Mouse (Mus musculus): ENCODE results near the gene Cep72.
"Not testable (repeated sequence)": the region's sequence is repeated elsewhere in the genome, so short reads cannot be mapped to it uniquely, and the experiment has no call there.

Cep72 gene

DNA sequence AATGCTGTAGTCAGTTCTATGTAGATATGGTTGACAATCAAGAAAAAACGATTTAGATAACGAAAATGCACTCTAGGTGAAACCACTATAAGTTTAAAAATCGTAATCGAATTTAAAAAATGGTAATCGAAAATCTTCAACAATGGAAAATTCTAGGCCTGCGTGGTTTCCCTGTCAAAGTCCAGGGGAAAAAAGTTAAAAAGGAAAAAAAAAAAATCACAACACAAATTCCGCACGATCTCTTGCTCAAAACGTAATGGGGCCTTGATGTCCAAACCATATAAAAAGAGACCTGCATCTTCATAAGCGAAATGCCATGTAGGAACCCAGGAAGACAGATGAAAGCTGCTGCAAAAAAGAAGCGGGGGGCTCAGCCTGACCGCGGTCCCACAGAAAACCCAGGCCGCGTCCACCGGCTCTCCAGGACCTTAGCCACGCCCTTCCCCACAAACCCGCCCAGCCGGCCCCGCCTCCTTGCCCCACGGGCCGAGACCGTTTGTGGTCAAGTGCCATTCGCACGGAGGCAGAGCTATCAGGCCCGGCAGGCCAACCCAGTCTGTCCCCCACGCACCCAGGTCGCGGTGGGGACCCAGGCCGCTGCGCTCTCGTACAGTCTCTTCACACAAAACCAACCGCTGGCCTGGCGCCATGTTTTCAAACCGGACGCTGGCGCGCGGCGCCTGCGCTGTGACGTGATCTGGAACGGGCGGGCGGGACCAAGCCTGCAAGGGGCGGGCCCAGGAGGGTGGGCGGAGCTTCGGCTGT, at the start of gene Cep72:
TSS of gene Cep72 (minus strand) at position 687 of the 765 bp plus-strand sequence.
- peak; percentile 92 to 95 for DNase-seq (ENCODE audit: low spot score in 2 of 2)

- no peak for DNase-seq (ENCODE audit: low spot score in 2 of 2)
Measured at GRCm38 (mm10) chr13:74107410-74107809, 45.3 kb upstream of the Cep72 start.

- DNase-seq (ENCODE audit: low spot score in 2 of 2), result no peak
Measured at GRCm38 (mm10) chr13:74104417-74104816, 42.3 kb upstream of the Cep72 start.

DNA sequence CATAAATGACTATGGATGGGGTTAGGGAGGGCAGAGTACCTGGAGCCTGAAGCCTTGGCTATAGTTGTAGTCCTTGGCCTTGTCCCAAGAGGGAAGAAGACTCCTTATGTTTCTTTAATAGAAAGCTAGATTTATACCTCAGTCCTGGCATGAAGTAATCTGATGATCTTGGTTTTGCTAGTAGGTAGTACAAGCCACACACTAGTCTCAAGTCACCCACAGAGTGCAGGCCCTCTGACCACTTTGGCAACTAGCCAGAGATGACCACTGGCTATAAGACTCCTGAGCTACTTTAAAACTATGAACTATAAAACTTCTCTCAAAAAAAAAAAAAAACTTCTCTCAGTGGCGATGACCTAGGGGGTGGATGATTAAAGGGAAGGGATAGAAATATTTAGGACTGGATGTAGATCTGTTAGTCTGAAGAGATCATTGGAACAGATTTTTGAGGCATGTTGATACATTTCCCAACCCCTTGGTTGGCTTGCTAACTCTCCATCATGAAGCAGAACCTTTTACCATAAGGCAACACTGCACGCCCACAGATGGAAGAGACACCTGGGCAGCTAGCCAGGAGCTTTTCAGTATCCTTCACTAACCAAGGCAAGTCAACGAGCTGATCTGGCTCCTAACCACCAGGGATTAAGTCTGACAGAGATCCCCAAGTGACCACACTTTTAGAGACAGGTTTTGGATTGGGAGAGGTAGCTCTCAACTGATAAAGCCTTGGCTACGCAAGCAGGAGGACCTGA, 40.9 kb upstream of the Cep72 start:
- DNase-seq (ENCODE audit: low spot score in 2 of 2), result no peak

DNA sequence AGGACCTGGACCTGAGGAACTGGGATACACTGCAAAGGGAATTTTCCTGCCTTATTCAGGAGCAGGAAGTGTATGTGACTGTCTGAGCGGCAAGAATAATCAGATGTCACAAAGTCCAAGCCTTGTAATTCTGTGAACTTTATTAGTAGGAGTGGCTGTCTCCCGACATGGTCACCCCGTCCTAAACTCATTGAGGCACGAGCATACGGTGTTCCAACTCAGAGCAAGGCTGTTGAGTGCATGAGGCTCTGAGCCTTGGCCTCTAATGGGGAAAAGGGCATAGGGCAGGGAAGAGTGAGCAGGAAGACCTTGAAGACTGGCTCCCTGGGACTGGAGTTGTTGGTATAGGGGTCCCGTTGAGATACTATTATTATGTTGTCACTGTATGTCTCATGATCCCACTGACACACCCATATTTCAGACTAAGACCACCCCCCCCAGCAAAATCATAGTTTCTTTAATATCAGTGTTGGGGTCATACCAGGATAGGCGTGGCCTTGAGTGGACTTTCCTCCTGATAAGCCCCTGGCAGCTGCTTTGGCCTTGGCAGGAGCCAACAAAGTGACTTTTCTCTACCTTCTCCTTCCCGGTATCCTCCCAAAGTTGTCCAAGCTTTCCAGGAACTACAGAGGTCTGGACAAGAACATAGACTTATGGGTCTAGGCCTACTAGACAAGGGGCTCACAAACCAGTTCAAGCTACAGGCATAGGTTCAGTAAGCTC, 40.2 kb upstream of the Cep72 start:
- DNase-seq (ENCODE audit: low spot score in 2 of 2), result no peak

GRCm38 (mm10) chr13:74098913-74099312, 36.8 kb upstream of the Cep72 start:
- no peak for DNase-seq (ENCODE audit: low spot score in 2 of 2)

DNA sequence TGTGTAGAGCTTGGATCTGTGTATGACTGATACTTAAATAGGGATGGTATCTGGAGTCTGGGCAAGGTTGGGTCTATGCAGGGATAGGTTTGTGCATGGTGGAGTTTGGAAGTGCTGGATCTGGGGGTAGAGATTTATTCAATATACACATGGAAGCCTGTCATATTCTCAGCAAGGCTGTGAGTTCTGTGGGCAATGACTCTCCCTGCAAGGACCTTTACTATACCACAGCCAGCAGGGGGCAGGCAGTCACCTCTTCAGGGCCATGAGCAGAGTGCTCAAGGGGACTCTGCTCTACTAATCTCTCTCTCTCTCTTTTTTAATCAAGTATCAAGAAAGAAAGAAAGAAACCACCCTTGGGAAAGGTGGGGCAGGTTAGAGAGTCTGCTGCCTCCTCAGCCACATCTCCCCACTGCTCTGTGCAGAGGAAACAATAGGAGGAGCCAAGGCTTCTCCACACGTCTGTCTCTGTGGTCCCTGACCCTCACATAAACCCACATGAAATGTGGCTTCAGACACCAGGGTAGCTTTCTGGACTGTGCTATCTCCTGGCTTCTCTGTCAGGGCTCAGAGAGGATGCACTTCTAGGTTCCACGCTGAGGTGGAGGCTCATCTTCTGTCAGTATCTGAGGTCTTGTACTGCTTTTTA, 34.7 kb upstream of the Cep72 start:
- DNase-seq (ENCODE audit: low spot score in 2 of 2), result peak; percentile 57 to 81

DNA sequence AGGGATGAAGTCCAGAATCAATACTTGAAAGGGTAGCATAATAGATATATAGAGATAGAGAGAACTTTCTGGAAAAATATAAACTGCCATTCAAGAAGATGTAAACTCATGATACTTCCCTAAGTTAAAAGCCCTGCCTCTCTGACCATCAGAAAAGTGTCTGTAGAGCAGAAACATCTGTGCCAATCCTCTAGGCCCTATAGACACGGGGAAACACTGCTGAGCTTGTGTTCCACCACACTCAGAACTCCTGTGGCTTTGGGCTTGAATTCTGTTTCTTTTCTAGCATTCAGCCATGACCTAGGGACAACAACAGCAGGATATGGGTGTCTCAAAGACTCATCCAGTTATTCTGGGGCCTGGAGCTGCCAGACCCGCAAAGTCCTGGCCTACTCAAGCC, 33.8 kb upstream of the Cep72 start:
- DNase-seq (ENCODE audit: low spot score in 2 of 2), result no peak

DNA sequence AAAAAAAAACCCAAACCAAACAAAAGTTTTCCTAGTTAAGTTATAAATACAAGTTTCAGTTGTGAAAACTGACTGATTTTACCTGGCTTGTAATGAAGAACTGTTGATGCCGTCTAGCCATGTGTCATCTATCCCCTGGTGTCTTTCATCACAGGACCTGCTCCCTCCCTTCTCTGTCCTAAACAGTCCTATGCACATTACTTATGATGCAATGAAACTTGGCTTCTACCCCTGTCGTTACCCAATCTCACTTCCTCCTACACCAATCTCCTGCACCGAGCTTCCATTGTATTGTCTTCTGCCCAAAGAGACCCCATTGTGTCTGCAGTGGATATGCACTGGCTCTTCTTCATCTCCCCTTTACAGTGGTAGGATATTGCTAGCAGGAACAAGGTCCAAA, 28.2 kb upstream of the Cep72 start:
- no peak for DNase-seq (ENCODE audit: low spot score in 2 of 2)

DNA sequence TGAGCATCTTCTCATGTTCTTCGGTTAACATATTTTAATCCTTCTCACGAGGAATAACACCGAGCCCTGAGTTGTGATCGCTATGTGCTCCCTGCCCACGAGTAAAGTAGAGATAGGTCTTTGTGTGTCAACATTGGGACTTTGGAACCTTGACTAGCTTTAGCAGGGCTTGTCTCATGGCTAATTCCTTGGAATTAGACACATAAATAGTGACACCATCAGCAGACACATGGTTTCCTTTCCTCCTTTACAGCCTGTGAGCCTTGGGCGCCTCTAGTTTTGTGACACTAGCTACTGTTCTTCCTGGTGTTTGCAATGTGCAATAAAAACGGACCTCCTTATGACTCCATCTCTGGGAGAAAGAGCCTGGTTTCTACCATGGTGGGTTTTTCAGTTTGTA, 11.3 kb upstream of the Cep72 start:
- DNase-seq (ENCODE audit: low spot score in 2 of 2), result no peak

DNA sequence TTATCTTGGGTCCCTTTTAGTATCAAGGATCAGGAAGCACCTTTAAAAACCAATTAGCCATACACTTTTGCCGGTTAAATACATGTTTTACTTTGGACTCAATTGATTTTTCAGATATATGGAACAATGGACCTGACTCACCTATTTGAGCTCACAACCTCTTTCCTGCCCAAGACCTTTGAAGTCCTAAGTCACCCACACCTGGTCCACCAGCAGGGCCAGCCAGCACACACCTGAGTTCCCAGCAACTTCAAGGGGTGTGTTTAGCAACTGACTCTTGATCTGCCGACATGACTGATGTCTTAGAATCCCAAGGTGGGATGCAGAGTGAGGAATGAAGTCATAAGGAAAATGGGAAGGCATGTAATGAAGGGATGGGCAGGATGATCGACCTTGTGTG, 9.6 kb upstream of the Cep72 start:
- DNase-seq (ENCODE audit: low spot score in 2 of 2), result no peak

DNA sequence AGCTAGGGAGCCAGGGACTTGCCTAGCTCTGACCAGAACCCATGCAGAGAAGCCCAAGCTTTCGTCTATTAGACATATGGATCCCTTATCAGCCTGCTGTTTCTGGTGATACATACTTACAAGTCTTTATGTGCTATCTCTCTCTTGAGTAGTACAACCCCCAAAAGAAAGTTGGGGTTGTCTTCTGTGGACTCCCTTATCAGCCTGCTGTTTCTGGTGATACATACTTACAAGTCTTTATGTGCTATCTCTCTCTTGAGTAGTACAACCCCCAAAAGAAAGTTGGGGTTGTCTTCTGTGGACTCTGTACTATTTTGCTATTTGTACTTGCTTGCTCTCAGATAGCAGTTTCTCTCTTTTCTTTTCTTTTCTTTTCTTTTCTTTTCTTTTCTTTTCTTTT, 9.1 kb upstream of the Cep72 start:
- not testable (repeated sequence) for DNase-seq (ENCODE audit: low spot score in 2 of 2)

DNA sequence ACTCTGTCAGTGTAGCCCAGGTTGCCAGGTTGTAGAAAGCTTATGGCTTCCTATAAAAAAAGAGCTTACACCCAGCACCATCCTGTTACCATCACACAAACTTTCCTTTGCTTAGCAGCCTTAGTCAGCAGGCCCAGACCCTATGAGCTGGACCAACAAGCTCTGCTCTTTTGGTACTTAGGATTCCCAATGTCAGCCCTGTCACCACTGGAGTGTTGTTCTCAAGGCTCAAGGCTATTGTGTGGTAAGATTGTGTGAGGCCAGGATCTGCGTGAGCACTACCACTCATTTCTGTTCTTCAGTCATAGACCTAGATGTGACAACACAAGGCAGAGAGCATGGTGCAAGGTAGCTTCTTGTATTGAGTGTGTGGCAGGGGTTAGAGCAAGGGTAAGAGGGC, 4.5 kb upstream of the Cep72 start:
- no peak for DNase-seq (ENCODE audit: low spot score in 2 of 2)

- DNase-seq (ENCODE audit: low spot score in 2 of 2), result no peak
Measured at GRCm38 (mm10) chr13:74063340-74064050, 1.4 kb upstream of the Cep72 start.

DNA sequence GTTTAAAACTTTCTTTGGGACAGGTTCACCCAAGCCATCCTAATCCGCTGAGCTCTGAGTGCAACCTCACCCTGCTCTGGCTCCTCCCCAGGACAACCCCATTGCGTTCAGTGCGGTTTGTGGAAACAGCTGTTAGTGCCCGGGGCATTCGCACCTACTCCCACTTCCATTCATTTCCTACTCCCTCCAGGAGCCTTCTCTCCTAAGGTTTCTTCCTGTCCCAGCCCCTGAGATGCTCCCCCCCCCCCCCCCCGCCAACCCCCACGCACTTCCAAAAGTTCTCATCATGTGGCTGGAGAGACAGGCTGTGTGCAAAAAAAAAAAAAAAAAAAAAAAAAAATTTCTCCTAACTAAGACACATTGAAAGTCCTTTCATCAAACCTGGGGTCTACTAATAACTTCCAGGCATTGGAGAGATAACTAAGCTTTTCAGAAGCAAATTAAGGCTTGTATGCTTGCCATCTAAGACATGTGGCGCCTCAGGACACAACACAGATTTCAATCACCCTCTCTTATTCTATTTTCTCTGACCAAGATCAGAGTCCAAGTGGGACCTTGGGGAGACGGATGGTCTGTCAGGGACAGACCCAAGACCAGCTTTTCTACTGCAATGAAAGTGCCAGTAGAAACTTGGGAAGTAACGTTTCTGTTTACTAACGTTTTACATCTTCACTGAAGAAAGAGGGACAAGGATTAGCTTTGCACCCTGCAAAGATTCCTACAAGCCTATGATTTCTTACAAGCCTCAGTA, 454 bp upstream of the Cep72 start:
- no peak for DNase-seq (ENCODE audit: low spot score in 2 of 2)

DNA sequence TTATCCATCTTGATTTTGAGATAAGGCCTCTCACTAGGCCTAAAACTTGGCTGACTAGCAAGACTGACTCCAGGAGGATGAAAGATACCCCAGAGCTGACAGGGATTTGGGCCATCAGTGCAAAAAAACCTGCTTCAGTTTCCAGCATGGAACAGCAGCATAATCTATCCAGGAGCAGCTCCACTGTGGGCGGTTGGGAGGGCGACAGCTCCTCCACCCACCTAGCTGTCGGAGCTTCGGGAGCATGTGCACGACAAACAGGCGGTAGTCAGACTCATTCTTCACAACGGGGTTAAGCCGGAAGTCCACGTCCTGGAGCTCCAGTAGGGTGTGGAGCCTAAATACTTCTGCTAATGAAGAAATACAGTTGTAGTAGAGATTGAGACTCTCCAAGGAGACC, 4.0 kb downstream of the Cep72 start:
- DNase-seq (ENCODE audit: low spot score in 2 of 2), result no peak

DNA sequence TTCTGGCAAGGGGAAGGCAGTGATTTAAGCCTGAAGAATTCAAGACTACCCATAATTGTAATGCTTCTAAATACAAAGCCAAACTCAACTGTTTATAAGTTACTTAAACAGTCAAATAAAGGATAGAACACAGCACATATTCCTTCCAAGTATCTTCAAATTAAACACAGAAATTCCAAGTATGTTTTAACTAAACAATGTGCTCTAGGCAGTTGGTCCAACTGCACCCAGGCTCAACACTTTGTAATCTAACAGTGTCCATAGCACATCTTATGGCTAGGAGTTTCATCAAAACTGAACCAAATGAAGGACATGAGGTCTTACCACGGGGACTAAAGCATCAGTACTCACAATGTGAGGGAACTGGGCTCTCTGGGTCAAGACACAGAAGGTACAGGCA, 5.9 kb downstream of the Cep72 start:
- DNase-seq (ENCODE audit: low spot score in 2 of 2), result no peak

DNA sequence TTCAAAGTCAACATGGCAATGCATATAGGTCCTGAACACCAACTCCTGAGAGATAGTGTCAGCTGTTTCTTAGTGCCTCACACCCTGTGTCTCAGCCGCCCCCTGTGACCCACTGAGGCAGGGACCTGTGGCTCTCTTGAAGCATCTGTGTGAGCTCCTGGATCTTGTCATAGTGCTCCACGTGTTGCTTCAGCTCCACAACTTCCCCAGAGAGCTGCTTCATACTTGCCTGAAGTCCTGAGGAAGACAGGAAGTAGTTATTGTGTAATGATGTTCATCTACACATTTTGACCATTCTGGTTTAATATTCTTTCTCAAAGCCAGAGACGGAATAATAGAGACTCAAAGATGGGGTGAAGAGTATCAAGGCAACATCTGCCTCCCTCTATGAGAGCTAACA, 22.2 kb downstream of the Cep72 start:
- no peak for DNase-seq (ENCODE audit: low spot score in 2 of 2)

- no peak for DNase-seq (ENCODE audit: low spot score in 2 of 2)
Measured at GRCm38 (mm10) chr13:74035776-74036175, 26.3 kb downstream of the Cep72 start.

DNA sequence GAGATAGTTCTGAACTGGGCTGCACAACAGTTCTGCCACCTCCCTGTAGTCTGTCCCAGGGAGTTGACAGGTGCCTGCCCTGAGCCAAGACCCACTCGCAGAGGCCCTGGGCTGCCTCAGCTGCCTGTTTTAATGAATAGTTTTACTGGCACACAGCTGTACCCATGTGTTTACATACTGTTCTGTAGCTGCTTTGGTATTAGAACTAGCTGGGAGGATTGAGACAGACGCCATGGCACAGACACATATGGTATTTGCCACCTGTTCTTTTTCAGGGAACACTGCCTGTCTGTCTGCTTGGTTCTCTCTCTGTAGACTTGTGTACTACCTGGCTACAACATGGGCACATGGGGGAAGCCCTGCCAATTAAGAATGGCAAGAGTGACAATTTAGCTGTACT, 27.3 kb downstream of the Cep72 start:
- DNase-seq (ENCODE audit: low spot score in 2 of 2), result no peak

DNA sequence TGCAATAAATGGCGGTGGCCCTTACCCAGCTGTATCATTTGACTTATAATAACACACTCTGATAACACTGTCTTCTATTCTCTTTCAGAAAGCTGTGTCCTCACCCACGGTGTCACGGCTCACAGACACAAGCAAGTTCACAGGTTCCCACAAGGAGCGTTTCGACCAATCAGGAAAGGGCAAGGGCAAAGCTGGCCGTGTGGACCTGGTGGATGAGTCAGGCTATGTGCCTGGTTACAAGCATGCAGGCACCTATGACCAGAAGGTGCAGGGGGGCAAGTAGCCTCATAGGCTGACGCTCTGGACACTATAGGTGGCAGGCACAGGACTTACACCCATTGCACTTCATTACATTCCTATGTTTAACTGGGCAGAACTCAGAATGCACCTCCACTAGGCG, 31.0 kb downstream of the Cep72 start:
- DNase-seq (ENCODE audit: low spot score in 2 of 2), result no peak
